Mouse (Mus musculus) stomach, embryonic 15.5 days (tissue): ENCODE measurements around the gene Agap3. TPM values are rescaled to one million over a fixed set of nuclear protein-coding genes. Genes with fewer than 3 reads are reported as not detected.

Experiments
- ATAC-seq: fragments of 200-750 bp; cut with Nextera tagmentation; 2 replicates; pipeline ENCODE4 v1.8.0; 2017; ENCODE audit warnings: low read depth, moderate number of reproducible peaks, moderate TSS enrichment; ENCODE audit not compliant: insufficient read depth, low FRiP score
- H3K27ac ChIP-seq: fragments of 300-500 bp; sonication (generic); 2 replicates; pipeline ENCODE4 v1.5.1; 2015; ENCODE audit warnings: mild to moderate bottlenecking, inconsistent platforms
- H3K27me3 ChIP-seq: fragments of 300-500 bp; sonication (generic); replicated peaks from 2 replicates; pipeline ENCODE4 v1.6.1; 2015; ENCODE audit warnings: inconsistent platforms
- H3K36me3 ChIP-seq: fragments of 300-500 bp; sonication (generic); 2 replicates; pipeline ENCODE4 v1.6.1; 2015; ENCODE audit warnings: inconsistent platforms
- H3K4me1 ChIP-seq: fragments of 300-500 bp; sonication (generic); 2 replicates; pipeline ENCODE4 v1.6.1; 2015; ENCODE audit warnings: inconsistent platforms
- H3K4me2 ChIP-seq: fragments of 300-500 bp; sonication (generic); 2 replicates; pipeline ENCODE4 v1.6.1; 2015; ENCODE audit warnings: mild to moderate bottlenecking, inconsistent platforms
- H3K4me3 ChIP-seq: fragments of 300-500 bp; sonication (generic); replicated peaks from 2 replicates; pipeline ENCODE4 v1.5.1; 2015; ENCODE audit warnings: inconsistent platforms
- H3K9ac ChIP-seq: fragments of 300-500 bp; sonication (generic); 2 replicates; pipeline ENCODE4 v1.6.1; 2015; ENCODE audit warnings: inconsistent platforms
- H3K9me3 ChIP-seq: fragments of 300-500 bp; sonication (generic); 2 replicates; pipeline ENCODE4 v1.6.1; 2016; ENCODE audit warnings: inconsistent platforms
- WGBS: fragments of 180-500 bp; shearing (Covaris S2); methylation state at CpG from one replicate; pipeline ENCODE4 v1.1.7; 2015; 5-methylcytosine and 5-hydroxymethylcytosine counted together
- polyA plus RNA-seq: library from polyadenylated mRNA; unstranded; fragments of >200 nt; fragmentation: Nextera tagmentation; extraction: Ambion mirVana; gene quantifications from 2 replicates; pipeline ENCODE4 v1.2.1, GENCODE M21; 2015

Gene Agap3
- polyA plus RNA-seq, 1 experiment from 2014 or later: 35.9 TPM

DNA sequence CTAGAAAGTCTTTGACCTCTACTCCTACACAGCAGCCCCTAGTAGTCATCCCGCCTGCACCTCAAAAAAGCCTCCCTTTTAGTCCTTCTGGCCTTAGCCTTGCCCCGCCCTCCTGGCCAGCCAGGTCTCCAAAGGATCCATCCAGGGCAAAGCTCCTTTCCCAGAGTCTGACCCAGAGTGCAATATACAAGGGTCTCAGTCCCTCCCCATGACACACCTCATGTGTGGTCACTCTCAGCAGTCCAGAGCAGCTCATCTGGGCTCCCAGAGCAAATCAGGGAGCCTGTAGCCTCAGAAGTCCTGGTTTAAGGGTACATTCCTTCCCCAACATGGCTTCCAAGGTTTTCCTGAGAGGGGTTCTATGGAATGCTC, 99.3 kb downstream of the Agap3 start:
- no peak for ATAC-seq
- H3K27ac ChIP-seq: no peak overlapping the region

More for the DNA sequence above, 99.3 kb downstream of the Agap3 start:
- Histone ChIP-seq H3K9me3 (no peaks in the 10 kb centered on the region), H3K4me3 (0 out of 2 replicates have a peak overlapping the region, but pooled peaks have one; percentile 11), H3K27me3 (no peaks in the 10 kb centered on the region), H3K36me3 (no peaks in the 10 kb centered on the region), H3K9ac (no peak overlapping the region), H3K4me1 (peaks cover 9% of the 10 kb centered on the region), H3K4me2 (peak overlapping the region; percentile 43)
- WGBS: 48% methylated on average over 2 of the region's 2 CpGs

Other genes with a start within 250 kb of the Agap3 start
- gene Kcnh2, start 100.6 kb upstream of the Agap3 start, polyA plus RNA-seq: 9.6 and 12.1 TPM in 2 replicates
- gene Nos3, start 87.4 kb upstream of the Agap3 start, polyA plus RNA-seq: 6.8 and 8.3 TPM in 2 replicates
- 2.0 and 2.5 TPM in 2 replicates for gene Atg9b, start 60.0 kb upstream of the Agap3 start, polyA plus RNA-seq
- gene Abcb8, start 58.5 kb upstream of the Agap3 start, polyA plus RNA-seq: 49.9 and 59.5 TPM in 2 replicates
- 0.18 TPM in 1 of 2 replicates, not detected in the other for gene Asic3, start 38.8 kb upstream of the Agap3 start, polyA plus RNA-seq
- gene Cdk5, start 28.6 kb upstream of the Agap3 start, polyA plus RNA-seq: 37.3 and 41.2 TPM in 2 replicates
- gene Slc4a2, start 28.3 kb upstream of the Agap3 start, polyA plus RNA-seq: 38.8 and 44.6 TPM in 2 replicates
- 98.1 and 103 TPM in 2 replicates for gene Fastk, start 6.9 kb upstream of the Agap3 start, polyA plus RNA-seq
- 22.0 and 22.3 TPM in 2 replicates for gene Tmub1, start 4.3 kb upstream of the Agap3 start, polyA plus RNA-seq
- 0.04 TPM in 1 of 2 replicates, not detected in the other for gene Gbx1, start 75.0 kb downstream of the Agap3 start, polyA plus RNA-seq
- 0.32 and 0.57 TPM in 2 replicates for gene Asb10, start 88.8 kb downstream of the Agap3 start, polyA plus RNA-seq
- gene 4931409K22Rik, start 104.6 kb downstream of the Agap3 start, polyA plus RNA-seq: 0.14 and 0.24 TPM in 2 replicates
- gene Abcf2, start 125.3 kb downstream of the Agap3 start, polyA plus RNA-seq: 85.9 and 90.0 TPM in 2 replicates
- 18.6 and 21.2 TPM in 2 replicates for gene Chpf2, start 134.6 kb downstream of the Agap3 start, polyA plus RNA-seq
- 22.2 and 25.1 TPM in 2 replicates for gene Smarcd3, start 172.2 kb downstream of the Agap3 start, polyA plus RNA-seq
- 26.7 and 31.5 TPM in 2 replicates for gene Nub1, start 233.4 kb downstream of the Agap3 start, polyA plus RNA-seq